Comparison of ENCODE assay signal across 27 mouse cellular contexts in genomic region chr11:109227139-109227538, GRCm38 (mm10).
A peak's percentile ranks its signal among the peaks of the same experiment; 100 is the strongest.
DNase-seq lines count a peak whose midpoint lies in the region; ATAC-seq lines count a peak whose summit lies in the region.
"Had no signal": no experiment of that assay in that cellular context is flagged by ENCODE, and none has a peak within 500 bp of the region (broad histone marks: within the 10 kb centered on the region; RNA-seq: fewer than 3 reads in every experiment).

No protein-coding gene starts in this region.

- no peak overlapping the region for H3K9ac ChIP-seq in forebrain, embryonic 14.5 days (ENCODE audit: low read length)
- no peak overlapping the region for H3K9ac ChIP-seq in forebrain, embryonic 15.5 days (replicated peaks)
- H3K9ac ChIP-seq: heart, embryonic 13.5 days; hindbrain, embryonic 13.5 days; limb, embryonic 15.5 days; liver, embryonic 14.5 days; lung, embryonic 14.5 days; neural tube, embryonic 12.5 days had no signal

- H3K4me2 ChIP-seq in forebrain, embryonic 14.5 days (ENCODE audit: low read length), result no peak overlapping the region
- no peak overlapping the region for H3K4me2 ChIP-seq in forebrain, embryonic 15.5 days (replicated peaks)
- H3K4me2 ChIP-seq: heart, embryonic 13.5 days; hindbrain, embryonic 13.5 days; limb, embryonic 15.5 days; lung, embryonic 14.5 days; neural tube, embryonic 12.5 days had no signal

- no peak for ATAC-seq in forebrain, embryonic 14.5 days
- ATAC-seq in forebrain, embryonic 15.5 days (replicated peaks), result no peak
- ATAC-seq: intestine, embryonic 16.5 days; Patski had no signal

- H3K36me3 ChIP-seq in forebrain, embryonic 14.5 days (ENCODE audit: control insufficient read depth, insufficient read depth, low read length), result no peaks in the 10 kb centered on the region
- H3K36me3 ChIP-seq in forebrain, embryonic 15.5 days, result no peaks in the 10 kb centered on the region
- H3K36me3 ChIP-seq: G1E; heart, embryonic 13.5 days; limb, embryonic 15.5 days; neural tube, embryonic 12.5 days had no signal

- H3K4me1 ChIP-seq in forebrain, embryonic 14.5 days (ENCODE audit: control insufficient read depth, insufficient read depth, low read length), result no peaks in the 10 kb centered on the region
- no peaks in the 10 kb centered on the region for H3K4me1 ChIP-seq in forebrain, embryonic 15.5 days
- H3K4me1 ChIP-seq: heart, embryonic 13.5 days; hindbrain, embryonic 13.5 days; limb, embryonic 15.5 days; neural tube, embryonic 12.5 days had no signal

- DNase-seq in forebrain, embryonic 14.5 days (ENCODE audit: low spot score), result peak; percentile 20
- DNase-seq in layer of hippocampus, postnatal 10 days (ENCODE audit: low spot score in 2 of 2), result peak; percentile 23 to 43
- no peak for DNase-seq in layer of hippocampus, adult 9-10 months (ENCODE audit: low spot score)
- DNase-seq in right cerebral cortex, postnatal 4 days, result peak; percentile 48
- DNase-seq in right cerebral cortex, postnatal 25 days, result no peak
- DNase-seq in natural killer cell, adult 2 months (ENCODE audit: low spot score in 2 of 2), result no peak
- DNase-seq: adrenal gland, postnatal 36 days; B cell, adult 2 months; cerebellum, adult 11 months; gastrocnemius, postnatal 36 days; heart, adult 2 months; heart, postnatal 14 days; kidney, postnatal 25 days; lung, embryonic 14.5 days; lung, postnatal 4 days; thymus, adult 18-20 months; thymus, postnatal 36 days had no signal

- no peak overlapping the region for H3K27ac ChIP-seq in forebrain, embryonic 14.5 days (ENCODE audit: low read depth, low read length)
- H3K27ac ChIP-seq in forebrain, embryonic 15.5 days (replicated peaks), result no peak overlapping the region
- H3K27ac ChIP-seq: heart, adult 2 months; heart, embryonic 13.5 days; hindbrain, embryonic 13.5 days; layer of hippocampus, adult 2 months; limb, embryonic 15.5 days; liver, embryonic 14.5 days; neural tube, embryonic 12.5 days had no signal

- H3K9me3 ChIP-seq in forebrain, embryonic 14.5 days (replicated peaks; ENCODE audit: control insufficient read depth, low read length), result no peaks in the 10 kb centered on the region
- no peaks in the 10 kb centered on the region for H3K9me3 ChIP-seq in forebrain, embryonic 15.5 days
- H3K9me3 ChIP-seq: heart, embryonic 13.5 days; hindbrain, embryonic 13.5 days; limb, embryonic 15.5 days; neural tube, embryonic 12.5 days had no signal

- H3K4me3 ChIP-seq in forebrain, embryonic 14.5 days (ENCODE audit: low read depth, low read length), result no peak overlapping the region
- H3K4me3 ChIP-seq in forebrain, embryonic 15.5 days, result no peak overlapping the region
- H3K4me3 ChIP-seq: heart, adult 2 months; heart, embryonic 13.5 days; hindbrain, embryonic 13.5 days; layer of hippocampus, adult 2 months; limb, embryonic 15.5 days; neural tube, embryonic 12.5 days had no signal

- 73% methylated on average over 12 of the region's 12 CpGs for WGBS in forebrain, embryonic 14.5 days
- WGBS in forebrain, embryonic 15.5 days, result 72% methylated on average over 12 of the region's 12 CpGs

- H3K27me3 ChIP-seq in forebrain, embryonic 14.5 days (replicated peaks; ENCODE audit: control insufficient read depth, insufficient read depth, low read length), result no peaks in the 10 kb centered on the region
- H3K27me3 ChIP-seq in forebrain, embryonic 15.5 days, result no peaks in the 10 kb centered on the region
- H3K27me3 ChIP-seq: heart, embryonic 13.5 days; hindbrain, embryonic 13.5 days; limb, embryonic 15.5 days; neural tube, embryonic 12.5 days had no signal

Comparison
In these comparisons a context has a peak if more than half of its experiments do, and no peak if none do; other contexts are left out.
1. DNase-seq: peak in forebrain, embryonic 14.5 days (single experiment), layer of hippocampus, postnatal 10 days (2 of 2) and right cerebral cortex, postnatal 4 days (single experiment); none in layer of hippocampus, adult 9-10 months (single experiment), right cerebral cortex, postnatal 25 days (single experiment) and natural killer cell, adult 2 months (0 of 2).